Mouse (Mus musculus) heart, postnatal 0 days (tissue): ENCODE data around the gene Il34. TPM values are rescaled to one million over a fixed set of nuclear protein-coding genes. Genes with fewer than 3 reads are reported as not detected.
A peak's percentile ranks its signal among the peaks of the same experiment; 100 is the strongest.

Experiments
- ATAC-seq: fragments of 200-750 bp; cut with Nextera tagmentation; 2 replicates; pipeline ENCODE4 v1.8.0; 2017; ENCODE audit warnings: low read depth, moderate number of reproducible peaks, moderate library complexity; ENCODE audit not compliant: insufficient read depth
- DNase-seq: peaks from one replicate; pipeline ENCODE4 v3.0.0-alpha.2; 2016; ENCODE audit warnings: low spot score
- H3K27ac ChIP-seq: fragments of 300-500 bp; sonication (generic); 2 replicates; pipeline ENCODE4 v1.5.1; 2014; ENCODE audit warnings: low read depth, mild to moderate bottlenecking
- H3K27me3 ChIP-seq: fragments of 300-500 bp; sonication (generic); 2 replicates; pipeline ENCODE4 v1.6.1; 2014; ENCODE audit warnings: low read length, mixed read lengths; ENCODE audit not compliant: control insufficient read depth, insufficient read depth
- H3K36me3 ChIP-seq: fragments of 300-500 bp; sonication (generic); replicated peaks from 2 replicates; pipeline ENCODE4 v1.6.1; 2014; ENCODE audit warnings: low read length, mixed read lengths; ENCODE audit not compliant: control insufficient read depth, insufficient read depth
- H3K4me1 ChIP-seq: fragments of 300-500 bp; sonication (generic); 2 replicates; pipeline ENCODE4 v1.6.1; 2014; ENCODE audit warnings: antibody characterized with exemption; ENCODE audit not compliant: control insufficient read depth, insufficient read depth
- H3K4me2 ChIP-seq: fragments of 300-500 bp; sonication (generic); 2 replicates; pipeline ENCODE4 v1.6.1; 2014; ENCODE audit warnings: low read depth, mild to moderate bottlenecking, low read length, moderate library complexity
- H3K4me3 ChIP-seq: fragments of 300-500 bp; sonication (generic); 2 replicates; pipeline ENCODE4 v1.5.1; 2014; ENCODE audit warnings: low read depth, low read length
- H3K9ac ChIP-seq: fragments of 300-500 bp; sonication (generic); replicated peaks from 2 replicates; pipeline ENCODE4 v1.6.1; 2014; ENCODE audit warnings: low read depth, low read length, mixed read lengths
- H3K9me3 ChIP-seq: fragments of 300-500 bp; sonication (generic); replicated peaks from 2 replicates; pipeline ENCODE4 v1.6.1; 2016; ENCODE audit warnings: low read length; ENCODE audit not compliant: control insufficient read depth
- CTCF ChIP-seq: IDR thresholded peaks from 2 replicates; pipeline ENCODE4 v1.5.1; 2016; ENCODE audit warnings: antibody characterized with exemption, control low read depth, low read depth
- EP300 ChIP-seq: IDR thresholded peaks from 2 replicates; pipeline ENCODE4 v1.6.1; 2016; ENCODE audit warnings: antibody characterized with exemption, low read depth
- WGBS: fragments of 180-500 bp; shearing (Covaris S2); extraction: QIAGEN DNeasy Blood & Tissue Kit; methylation state at CpG from one replicate; pipeline ENCODE4 v1.1.7; 2014; 5-methylcytosine and 5-hydroxymethylcytosine counted together
- polyA plus RNA-seq: library from polyadenylated mRNA; unstranded; fragments of >200 nt; fragmentation: Nextera tagmentation; extraction: Ambion mirVana; gene quantifications from 2 replicates; pipeline ENCODE4 v1.2.1, GENCODE M21; 2015
- total RNA-seq: library from RNA; depleted of rRNA; stranded (reverse); fragments of >200 nt; gene quantifications from 2 replicates; pipeline ENCODE4 v1.2.3, GENCODE M21; 2014; ENCODE audit warnings: low replicate concordance

Il34 gene
- total and polyA plus RNA-seq, 2 experiments from 2014 or later: 1.4 to 3.2 TPM

- Histone ChIP-seq H3K4me2 (no peak overlapping the region), H3K9ac (no peak overlapping the region), H3K4me3 (no peak overlapping the region), H3K36me3 (peaks cover 53% of the 10 kb centered on the region), H3K27me3 (no peaks in the 10 kb centered on the region), H3K4me1 (no peaks in the 10 kb centered on the region), H3K27ac (no peak overlapping the region), H3K9me3 (no peaks in the 10 kb centered on the region)
- WGBS: 92% methylated on average over 35 of the region's 35 CpGs
- DNase-seq (no peak), ATAC-seq (no peak)
- TF ChIP-seq CTCF: no peak
Measured at GRCm38 (mm10) chr8:110738591-110739195, 67.0 kb downstream of the Il34 start.

- H3K4me1 ChIP-seq: no peaks in the 10 kb centered on the region
- no peaks in the 10 kb centered on the region for H3K9me3 ChIP-seq
- H3K36me3 ChIP-seq: peaks cover 86% of the 10 kb centered on the region
- TF ChIP-seq EP300 (no peak), CTCF (no peak)
- no peaks in the 10 kb centered on the region for H3K27me3 ChIP-seq
- H3K4me3 ChIP-seq: no peak overlapping the region
- H3K4me2 ChIP-seq: no peak overlapping the region
- no peak overlapping the region for H3K27ac ChIP-seq
- 87% methylated on average over 8 of the region's 8 CpGs for WGBS
- no peak overlapping the region for H3K9ac ChIP-seq
- DNase-seq: no peak
- ATAC-seq: no peak
Measured at GRCm38 (mm10) chr8:110733036-110733435, 72.7 kb downstream of the Il34 start.

GRCm38 (mm10) chr8:110731346-110731859 is 74.3 kb downstream of the Il34 start:
- Histone ChIP-seq H3K9ac (no peak overlapping the region), H3K27me3 (no peaks in the 10 kb centered on the region), H3K9me3 (no peaks in the 10 kb centered on the region), H3K4me3 (no peak overlapping the region), H3K4me1 (no peaks in the 10 kb centered on the region), H3K27ac (no peak overlapping the region), H3K4me2 (no peak overlapping the region), H3K36me3 (peaks cover 90% of the 10 kb centered on the region)
- TF ChIP-seq CTCF (no peak), EP300 (no peak)
- WGBS: 87% methylated on average over 8 of the region's 8 CpGs
- DNase-seq (no peak), ATAC-seq (no peak)

GRCm38 (mm10) chr8:110726893-110727292 is 78.8 kb downstream of the Il34 start:
- TF ChIP-seq EP300 (no peak), CTCF (peak; percentile 78)
- Histone ChIP-seq H3K27ac (no peak overlapping the region), H3K36me3 (peaks cover 58% of the 10 kb centered on the region), H3K4me2 (no peak overlapping the region), H3K4me3 (no peak overlapping the region), H3K27me3 (no peaks in the 10 kb centered on the region), H3K9me3 (no peaks in the 10 kb centered on the region), H3K9ac (no peak overlapping the region), H3K4me1 (no peaks in the 10 kb centered on the region)
- no peak for DNase-seq
- 14% methylated on average over 18 of the region's 18 CpGs for WGBS
- ATAC-seq: no peak; the same call in 1 of the 2 replicates

GRCm38 (mm10) chr8:110725084-110725838 is 80.5 kb downstream of the Il34 start:
- ATAC-seq (no peak), DNase-seq (no peak)
- Histone ChIP-seq H3K27me3 (no peaks in the 10 kb centered on the region), H3K9ac (no peak overlapping the region), H3K4me2 (no peak overlapping the region), H3K27ac (0 out of 2 replicates have a peak overlapping the region, but pooled peaks have one; percentile 23), H3K4me1 (no peaks in the 10 kb centered on the region), H3K9me3 (no peaks in the 10 kb centered on the region), H3K4me3 (no peak overlapping the region), H3K36me3 (peaks cover 43% of the 10 kb centered on the region)
- no peak for TF ChIP-seq EP300
- WGBS: 58% methylated on average over 7 of the region's 7 CpGs
